Mouse (Mus musculus) stomach, embryonic 14.5 days (tissue): ENCODE measurements around the gene AC170998.1. TPM values are rescaled to one million over a fixed set of nuclear protein-coding genes. Genes with fewer than 3 reads are reported as not detected.

ENCODE experiments used
- ATAC-seq: fragments of 200-750 bp; cut with Nextera tagmentation; 2 replicates; pipeline ENCODE4 v1.8.0; 2017; ENCODE audit warnings: low read depth, moderate TSS enrichment; ENCODE audit not compliant: insufficient number of reproducible peaks, insufficient read depth, low FRiP score
- H3K27ac ChIP-seq: fragments of 300-500 bp; sonication (generic); 2 replicates; pipeline ENCODE4 v1.5.1; 2014; ENCODE audit warnings: mild to moderate bottlenecking, low read length, moderate library complexity, mixed read lengths
- H3K27me3 ChIP-seq: fragments of 300-500 bp; sonication (generic); 2 replicates; pipeline ENCODE4 v1.6.1; 2014; ENCODE audit warnings: low read length, control low read depth, mixed read lengths; ENCODE audit not compliant: control insufficient read depth, insufficient read depth
- H3K36me3 ChIP-seq: fragments of 300-500 bp; sonication (generic); 2 replicates; pipeline ENCODE4 v1.6.1; 2014; ENCODE audit warnings: mild to moderate bottlenecking, control low read depth, low read length, moderate library complexity, mixed read lengths; ENCODE audit not compliant: control insufficient read depth, insufficient read depth
- H3K4me1 ChIP-seq: fragments of 300-500 bp; sonication (generic); 2 replicates; pipeline ENCODE4 v1.6.1; 2014; ENCODE audit warnings: low read length, control low read depth, mixed read lengths; ENCODE audit not compliant: control insufficient read depth, insufficient read depth
- H3K4me2 ChIP-seq: fragments of 300-500 bp; sonication (generic); replicated peaks from 2 replicates; pipeline ENCODE4 v1.6.1; 2014; ENCODE audit warnings: low read depth, low read length, control low read depth
- H3K4me3 ChIP-seq: fragments of 300-500 bp; sonication (generic); 2 replicates; pipeline ENCODE4 v1.5.1; 2014; ENCODE audit warnings: low read depth, low read length, control low read depth
- H3K9ac ChIP-seq: fragments of 300-500 bp; sonication (generic); replicated peaks from 2 replicates; pipeline ENCODE4 v1.6.1; 2014; ENCODE audit warnings: low read depth, mild to moderate bottlenecking, control low read depth, low read length, moderate library complexity, mixed read lengths
- H3K9me3 ChIP-seq: fragments of 300-500 bp; sonication (generic); 2 replicates; pipeline ENCODE4 v1.6.1; 2016; ENCODE audit warnings: low read depth, low read length, control low read depth; ENCODE audit not compliant: control insufficient read depth
- WGBS: fragments of 180-500 bp; shearing (Covaris S2); extraction: QIAGEN DNeasy Blood & Tissue Kit; methylation state at CpG from one replicate; pipeline ENCODE4 v1.1.7; 2014; 5-methylcytosine and 5-hydroxymethylcytosine counted together
- polyA plus RNA-seq: library from polyadenylated mRNA; unstranded; fragments of >200 nt; fragmentation: Nextera tagmentation; extraction: Ambion mirVana; gene quantifications from 2 replicates; pipeline ENCODE4 v1.2.1, GENCODE M21; 2014

AC170998.1 gene
- polyA plus RNA-seq, 1 experiment from 2014 or later, result 4.2 TPM

DNA sequence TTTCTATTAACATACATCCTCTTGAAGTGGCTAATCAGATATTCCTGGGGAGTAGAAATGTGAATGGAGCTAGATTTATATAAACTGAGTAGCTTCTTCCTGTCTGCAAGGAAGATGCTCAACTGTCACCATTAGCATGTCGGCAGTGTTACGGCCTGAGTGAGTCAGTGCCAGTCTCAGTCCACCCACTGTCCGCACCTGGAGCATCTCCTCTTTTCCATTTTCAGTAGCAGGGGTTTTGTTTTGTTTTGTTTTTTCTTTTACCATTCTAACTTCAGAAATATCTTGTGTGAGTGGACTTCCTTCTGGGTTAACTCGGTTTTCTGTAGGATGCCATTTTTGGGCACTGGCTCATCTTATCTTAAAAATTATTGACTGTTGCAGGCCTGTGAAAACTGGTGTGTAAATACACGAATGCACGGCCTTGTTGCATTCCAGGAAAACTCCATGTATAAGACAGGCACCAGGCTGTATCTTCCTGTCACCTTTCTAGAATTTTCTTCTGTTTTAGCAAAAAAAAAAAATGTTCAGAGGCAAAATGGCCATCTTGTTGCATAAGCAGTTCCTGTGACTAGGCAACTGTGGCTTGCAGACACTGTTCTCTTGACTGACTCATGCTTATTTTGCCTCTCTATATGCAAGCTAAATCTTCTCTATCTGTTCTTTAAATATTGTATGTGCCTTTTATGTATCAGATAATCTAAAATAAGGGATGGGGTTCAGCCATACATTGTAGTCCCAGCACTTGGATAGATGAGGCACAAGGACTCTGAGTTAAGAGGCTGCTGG lies 9.6 kb downstream of the AC170998.1 start:
- Histone ChIP-seq H3K9ac (no peak overlapping the region), H3K27ac (no peak overlapping the region), H3K36me3 (peaks cover 40% of the 10 kb centered on the region), H3K9me3 (no peaks in the 10 kb centered on the region), H3K4me1 (no peaks in the 10 kb centered on the region), H3K27me3 (no peaks in the 10 kb centered on the region), H3K4me2 (no peak overlapping the region), H3K4me3 (no peak overlapping the region)
- WGBS, result 79% methylated on average over 6 of the region's 6 CpGs
- no peak for ATAC-seq

DNA sequence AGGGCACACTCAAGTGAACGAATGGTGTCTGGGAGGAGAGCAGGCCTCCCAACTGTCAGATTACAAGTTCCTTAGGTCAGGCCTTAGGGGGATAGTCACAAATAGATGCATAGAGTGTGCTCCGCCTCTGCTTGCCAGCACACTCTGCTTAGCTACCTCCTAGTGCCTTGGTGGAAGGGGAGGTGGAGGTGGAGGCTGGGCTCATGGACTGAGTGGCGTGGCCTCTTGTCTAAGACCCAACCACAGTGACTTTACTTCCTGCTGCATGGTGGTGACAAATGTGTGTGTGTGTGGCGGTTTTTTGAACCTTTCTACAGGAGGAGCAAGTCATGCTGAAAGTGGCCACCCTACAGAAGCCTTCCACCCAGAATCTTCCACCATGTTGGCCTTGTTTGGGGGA lies 10.6 kb downstream of the AC170998.1 start:
- H3K9ac ChIP-seq, result no peak overlapping the region
- 79% methylated on average over 4 of the region's 4 CpGs for WGBS
- peaks cover 39% of the 10 kb centered on the region for H3K36me3 ChIP-seq

DNA sequence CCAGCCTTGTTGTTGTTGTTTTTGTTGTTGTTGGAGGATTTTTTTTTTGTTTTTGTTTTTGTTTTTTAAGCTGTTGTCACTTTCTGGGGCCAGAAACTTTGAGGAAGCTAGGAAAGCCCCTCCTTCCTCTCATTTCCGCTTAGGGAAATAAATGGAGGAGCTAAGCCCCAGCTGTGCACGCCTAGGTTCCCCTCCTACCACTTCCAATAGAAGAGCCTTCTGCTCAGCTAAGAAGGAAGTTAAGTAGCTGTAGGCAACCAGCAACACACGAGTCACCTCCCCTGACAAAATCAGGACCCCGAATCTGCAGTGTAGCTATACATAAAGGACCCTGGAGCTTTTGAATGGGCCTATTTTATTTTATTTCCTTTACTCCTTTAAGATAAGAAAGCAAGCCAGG lies 12.1 kb downstream of the AC170998.1 start:
- H3K27ac ChIP-seq, result no peak overlapping the region
- 79% methylated on average over 4 of the region's 4 CpGs for WGBS
- H3K27me3 ChIP-seq, result no peaks in the 10 kb centered on the region
- peaks cover 38% of the 10 kb centered on the region; the same call in 1 of the 2 replicates for H3K36me3 ChIP-seq
- H3K4me1 ChIP-seq, result no peaks in the 10 kb centered on the region
- no peak overlapping the region for H3K4me3 ChIP-seq
- H3K9me3 ChIP-seq, result no peaks in the 10 kb centered on the region
- no peak for ATAC-seq
- no peak overlapping the region for H3K4me2 ChIP-seq
- H3K9ac ChIP-seq, result no peak overlapping the region

More for the DNA sequence above, 10.6 kb downstream of the AC170998.1 start:
- Histone ChIP-seq H3K4me3 (no peak overlapping the region), H3K4me1 (no peaks in the 10 kb centered on the region), H3K4me2 (no peak overlapping the region), H3K9me3 (no peaks in the 10 kb centered on the region), H3K27ac (no peak overlapping the region), H3K27me3 (no peaks in the 10 kb centered on the region)
- ATAC-seq, result no peak

DNA sequence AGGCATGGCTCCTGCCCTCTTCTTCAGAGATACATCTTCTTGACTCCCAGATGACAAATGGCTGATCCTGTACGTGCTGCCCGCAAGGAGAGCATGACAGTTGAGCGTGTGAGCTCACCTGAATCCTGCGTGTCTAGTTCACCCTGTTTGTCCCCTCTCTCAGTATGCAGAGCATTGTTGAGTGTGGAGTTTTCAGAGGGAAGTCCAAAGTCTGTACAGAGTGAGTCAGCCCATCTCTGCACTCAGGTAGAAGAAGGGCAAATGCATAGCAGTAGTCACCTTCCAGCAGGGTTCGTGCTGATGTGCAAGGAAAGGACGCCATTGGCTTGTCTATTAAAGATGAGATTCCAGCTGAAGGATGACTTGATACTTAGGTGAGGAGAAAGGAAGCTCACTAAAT lies 13.4 kb downstream of the AC170998.1 start:
- Histone ChIP-seq H3K9me3 (no peaks in the 10 kb centered on the region), H3K36me3 (peaks cover 48% of the 10 kb centered on the region), H3K27ac (no peak overlapping the region), H3K4me2 (no peak overlapping the region), H3K4me1 (no peaks in the 10 kb centered on the region), H3K27me3 (no peaks in the 10 kb centered on the region), H3K4me3 (no peak overlapping the region), H3K9ac (no peak overlapping the region)
- WGBS, result 91% methylated on average over 6 of the region's 6 CpGs
- no peak for ATAC-seq

DNA sequence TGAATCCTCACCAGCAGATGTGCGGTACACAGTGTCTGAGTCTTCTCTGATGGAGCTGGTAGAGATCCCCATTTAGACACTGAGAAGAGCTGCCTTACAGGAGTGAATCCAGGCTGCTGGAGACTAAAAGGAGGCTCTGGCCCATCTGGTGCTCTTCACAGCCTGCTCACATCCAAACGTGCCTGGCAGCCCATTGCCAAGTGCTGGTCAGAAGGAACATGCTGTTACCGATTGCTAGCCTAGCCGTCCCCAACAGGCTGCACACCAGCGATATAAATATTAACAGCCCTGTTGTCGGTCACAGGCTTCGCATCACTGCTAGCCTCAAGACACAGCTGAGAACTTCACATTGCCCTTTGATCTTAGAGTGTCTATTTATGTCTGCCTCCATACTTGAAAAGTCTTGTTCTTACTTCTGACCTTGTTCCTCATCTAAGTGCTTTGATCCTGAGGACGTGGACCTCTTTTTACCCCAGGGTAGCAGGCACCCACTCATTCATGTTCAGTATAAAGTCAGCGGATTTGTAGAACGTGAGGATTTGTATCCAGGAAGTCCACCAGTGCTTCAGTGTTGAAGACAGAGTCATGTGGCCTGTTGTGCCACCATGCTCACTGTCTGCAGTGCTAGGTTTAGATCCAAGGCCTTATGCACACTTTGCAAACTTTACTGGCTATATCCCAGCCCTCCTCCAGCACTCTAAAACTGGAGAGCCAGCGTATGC lies 17.4 kb downstream of the AC170998.1 start:
- no peak overlapping the region for H3K9ac ChIP-seq
- no peak overlapping the region for H3K27ac ChIP-seq
- no peak overlapping the region for H3K4me3 ChIP-seq
- ATAC-seq, result no peak
- WGBS, result 91% methylated on average over 11 of the region's 11 CpGs
- H3K4me1 ChIP-seq, result no peaks in the 10 kb centered on the region
- H3K27me3 ChIP-seq, result no peaks in the 10 kb centered on the region
- H3K9me3 ChIP-seq, result no peaks in the 10 kb centered on the region
- H3K4me2 ChIP-seq, result no peak overlapping the region
- peaks cover 72% of the 10 kb centered on the region for H3K36me3 ChIP-seq

DNA sequence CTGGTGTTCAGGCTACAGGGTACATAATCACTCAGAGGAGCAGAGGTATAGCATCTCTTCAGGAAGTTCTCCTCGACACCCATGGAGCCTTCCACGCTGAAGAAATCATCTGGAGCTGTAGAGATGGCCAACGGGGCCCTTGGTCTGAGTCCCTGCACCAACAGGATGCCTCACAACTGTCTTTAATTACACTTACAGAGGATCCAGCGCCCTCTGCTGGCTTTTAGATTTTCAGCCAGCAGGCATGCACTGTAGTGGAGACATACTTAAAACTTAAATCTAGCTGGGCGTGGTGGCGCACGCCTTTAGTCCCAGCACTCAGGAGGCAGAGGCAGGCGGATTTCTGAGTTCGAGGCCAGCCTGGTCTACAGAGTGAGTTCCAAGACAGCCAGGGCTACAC lies 18.0 kb downstream of the AC170998.1 start:
- ATAC-seq, result no peak
- Histone ChIP-seq H3K9me3 (no peaks in the 10 kb centered on the region), H3K27me3 (no peaks in the 10 kb centered on the region), H3K4me3 (no peak overlapping the region), H3K4me2 (no peak overlapping the region), H3K27ac (no peak overlapping the region), H3K9ac (no peak overlapping the region), H3K36me3 (peaks cover 73% of the 10 kb centered on the region), H3K4me1 (no peaks in the 10 kb centered on the region)
- WGBS, result 90% methylated on average over 9 of the region's 9 CpGs

DNA sequence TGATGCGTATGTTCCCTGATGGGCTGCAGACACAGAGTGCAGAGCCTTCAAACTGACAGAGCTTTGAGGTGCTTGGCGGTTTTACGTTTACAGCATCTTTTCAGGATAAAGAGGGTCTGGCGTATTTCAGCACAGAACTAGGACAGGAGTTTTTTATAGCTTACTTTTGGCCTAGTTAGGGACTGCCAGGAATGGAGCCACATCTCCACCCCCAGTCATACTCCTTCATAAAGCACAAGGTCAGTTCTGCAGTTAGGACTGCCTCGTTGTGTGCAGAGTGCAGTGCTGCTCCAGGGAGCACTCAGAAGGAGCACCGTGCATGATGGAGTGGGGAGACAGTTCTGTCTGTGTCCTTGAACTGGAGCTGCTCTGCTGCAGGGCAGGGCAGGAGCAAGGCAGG lies 19.9 kb downstream of the AC170998.1 start:
- H3K9me3 ChIP-seq, result no peaks in the 10 kb centered on the region
- no peak overlapping the region for H3K27ac ChIP-seq
- WGBS, result 70% methylated on average over 6 of the region's 6 CpGs
- no peak overlapping the region for H3K4me2 ChIP-seq
- H3K4me1 ChIP-seq, result no peaks in the 10 kb centered on the region
- no peak overlapping the region for H3K4me3 ChIP-seq
- ATAC-seq, result no peak
- H3K9ac ChIP-seq, result no peak overlapping the region
- H3K27me3 ChIP-seq, result no peaks in the 10 kb centered on the region
- H3K36me3 ChIP-seq, result peaks cover 61% of the 10 kb centered on the region

DNA sequence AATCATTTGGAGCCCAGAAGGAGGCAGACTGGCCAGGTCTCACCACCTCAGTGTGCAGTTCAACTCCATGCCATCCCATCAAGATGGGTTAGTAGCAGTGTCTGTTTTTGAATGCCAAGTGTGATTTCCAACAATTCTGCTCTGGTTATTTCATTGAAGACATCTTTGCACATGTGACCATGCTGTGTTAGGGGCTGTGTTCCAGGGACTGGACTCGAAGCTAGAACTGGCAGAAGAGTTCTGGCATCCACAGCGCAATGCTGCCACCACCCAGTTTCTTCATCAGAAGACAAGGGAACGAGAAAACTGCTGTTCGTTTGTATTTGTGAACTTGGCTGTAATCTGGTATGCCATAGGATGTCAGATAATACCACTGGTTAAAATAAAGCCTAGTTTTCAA lies 22.1 kb downstream of the AC170998.1 start:
- H3K9ac ChIP-seq, result no peak overlapping the region
- no peak for ATAC-seq
- H3K27ac ChIP-seq, result no peak overlapping the region
- 83% methylated on average over 4 of the region's 4 CpGs for WGBS
- no peak overlapping the region for H3K4me3 ChIP-seq
- H3K4me2 ChIP-seq, result no peak overlapping the region
- no peaks in the 10 kb centered on the region for H3K9me3 ChIP-seq
- no peaks in the 10 kb centered on the region for H3K4me1 ChIP-seq
- no peaks in the 10 kb centered on the region for H3K27me3 ChIP-seq
- peaks cover 46% of the 10 kb centered on the region for H3K36me3 ChIP-seq
